Mouse (Mus musculus) cerebral cortex, adult 2 months (tissue): ENCODE data around the gene Slc25a4.

Experiments
- WGBS: fragments of 180-500 bp; shearing (Covaris S2); methylation state at CpG from one replicate; pipeline ENCODE4 v1.1.7; 2018; 5-methylcytosine and 5-hydroxymethylcytosine counted together

The Slc25a4 gene

GRCm38 (mm10) chr8:46204974-46205640 lies 6.0 kb downstream of the Slc25a4 start:
- 47% methylated on average over 9 of the region's 9 CpGs for WGBS

GRCm38 (mm10) chr8:46204301-46204700 lies 6.8 kb downstream of the Slc25a4 start:
- 78% methylated on average over 3 of the region's 3 CpGs for WGBS

DNA sequence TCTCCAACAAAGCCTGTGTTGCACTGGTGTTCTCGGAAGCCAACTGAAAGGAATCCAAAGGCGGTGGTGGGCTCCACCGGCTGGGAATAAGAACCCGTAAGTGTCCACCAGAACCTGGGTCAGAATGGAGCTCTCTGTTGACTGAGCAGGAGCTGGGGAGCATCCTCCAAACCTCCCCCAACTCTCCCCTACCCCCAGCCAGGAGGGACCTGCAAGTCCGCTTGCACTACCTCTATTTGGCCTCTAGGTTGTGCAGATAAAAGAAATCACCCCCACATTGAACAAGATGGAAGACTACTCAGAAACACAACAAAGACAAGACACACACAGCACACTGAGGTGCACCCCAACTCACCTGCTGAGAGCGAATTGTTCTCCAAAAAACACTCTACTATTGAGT lies 8.7 kb downstream of the Slc25a4 start:
- 83% methylated on average over 6 of the region's 6 CpGs for WGBS

DNA sequence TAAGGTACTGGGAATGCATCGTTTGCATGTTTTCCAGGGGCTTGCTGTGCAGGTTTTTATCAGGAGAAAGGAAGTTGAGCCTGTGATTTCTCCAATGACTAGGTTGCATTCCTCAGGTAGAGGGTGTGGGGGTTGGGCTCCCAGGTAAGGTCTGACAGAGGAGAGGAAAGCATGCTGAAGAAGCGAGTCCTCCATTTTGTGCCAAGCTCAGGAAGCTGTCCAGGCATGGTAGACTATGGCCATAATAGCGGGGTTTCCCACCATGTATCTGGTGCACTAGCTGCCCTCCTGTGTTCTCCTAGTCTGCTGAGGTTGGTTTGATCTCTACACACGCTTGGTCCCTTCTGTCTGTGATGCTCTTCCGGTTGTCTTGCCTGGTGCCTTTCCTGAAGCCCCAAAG lies 13.4 kb downstream of the Slc25a4 start:
- WGBS, result 89% methylated on average over 5 of the region's 5 CpGs

DNA sequence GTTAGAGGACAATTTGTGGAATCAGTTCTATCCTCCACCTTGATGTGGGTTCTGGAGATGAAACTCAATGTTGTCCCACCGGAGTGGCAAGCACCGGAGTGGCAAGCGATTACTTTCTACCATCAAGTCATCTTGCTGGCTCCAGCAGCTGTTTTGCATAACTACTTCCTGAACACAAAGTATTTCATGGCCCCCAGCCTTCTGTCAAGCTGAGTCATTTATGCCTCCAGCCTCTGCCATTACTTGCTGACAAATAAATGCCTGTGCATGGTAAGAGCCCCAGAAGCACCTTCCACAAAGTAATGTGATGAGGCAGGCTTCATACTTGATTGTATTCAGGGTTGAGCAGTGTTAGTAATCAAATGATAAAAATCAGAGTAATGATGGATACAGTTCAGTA lies 14.2 kb downstream of the Slc25a4 start:
- 73% methylated on average over 3 of the region's 3 CpGs for WGBS

- 63% methylated on average over 8 of the region's 8 CpGs for WGBS
Observed at GRCm38 (mm10) chr8:46193100-46193499, 18.0 kb downstream of the Slc25a4 start.

DNA sequence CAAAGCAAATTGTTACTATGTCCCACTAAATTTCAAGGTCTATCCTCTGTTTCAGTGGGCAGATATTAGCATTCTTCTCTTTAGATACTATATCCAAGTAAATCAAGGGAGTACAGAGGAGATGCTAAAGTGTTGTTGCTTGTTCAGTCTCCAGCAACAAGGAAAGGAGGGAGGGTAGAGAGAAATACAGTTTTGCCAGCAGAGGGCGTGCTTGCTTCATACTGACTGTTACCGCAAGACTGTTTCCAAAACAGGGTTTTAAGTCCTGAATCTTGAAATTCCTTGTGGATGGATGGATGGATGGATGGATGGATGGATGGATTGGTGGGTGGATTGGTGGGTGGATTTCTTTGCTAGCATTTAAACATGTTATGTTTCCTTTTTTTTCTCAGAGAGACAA lies 25.7 kb downstream of the Slc25a4 start:
- WGBS, result 2% methylated on average over 2 of the region's 2 CpGs

DNA sequence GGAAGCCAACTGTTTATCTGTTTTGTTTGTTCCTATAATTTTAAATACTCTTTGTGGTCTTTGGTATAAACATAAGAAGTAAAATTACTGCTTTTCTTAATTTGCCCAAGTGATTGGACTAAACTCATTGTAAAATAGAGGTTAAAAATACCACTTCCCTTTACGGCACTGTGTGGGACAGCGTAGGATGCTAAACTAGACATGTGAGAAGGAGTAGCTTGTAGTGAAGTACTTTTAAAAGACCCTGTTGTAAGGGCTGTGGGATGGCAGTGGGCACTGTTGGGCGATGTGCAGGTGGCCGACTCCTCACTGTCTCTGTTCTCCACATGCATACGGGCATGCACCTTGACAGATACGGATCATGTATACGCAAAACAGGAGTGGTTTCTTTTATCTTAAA lies 30.9 kb downstream of the Slc25a4 start:
- 60% methylated on average over 7 of the region's 7 CpGs for WGBS

GRCm38 (mm10) chr8:46173651-46174050 lies 37.4 kb downstream of the Slc25a4 start:
- WGBS, result 88% methylated on average over 2 of the region's 2 CpGs

DNA sequence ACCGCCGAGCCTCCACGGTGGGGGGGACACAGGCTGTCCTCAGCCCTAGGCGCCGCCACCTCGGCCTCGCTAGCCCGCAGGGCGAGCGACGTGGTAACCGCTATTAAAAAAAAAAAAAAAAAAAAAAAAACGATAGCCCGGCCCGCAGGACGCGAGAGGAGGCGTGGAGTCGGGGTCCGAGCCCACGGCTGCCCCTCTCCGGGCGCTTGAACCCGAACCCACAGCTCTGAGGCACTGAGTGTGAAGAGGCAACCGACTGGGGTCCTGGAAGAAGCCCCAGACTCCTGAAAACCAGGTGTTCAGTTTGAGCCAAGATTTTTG lies 47.3 kb downstream of the Slc25a4 start:
- 0% methylated on average over 25 of the region's 25 CpGs for WGBS

DNA sequence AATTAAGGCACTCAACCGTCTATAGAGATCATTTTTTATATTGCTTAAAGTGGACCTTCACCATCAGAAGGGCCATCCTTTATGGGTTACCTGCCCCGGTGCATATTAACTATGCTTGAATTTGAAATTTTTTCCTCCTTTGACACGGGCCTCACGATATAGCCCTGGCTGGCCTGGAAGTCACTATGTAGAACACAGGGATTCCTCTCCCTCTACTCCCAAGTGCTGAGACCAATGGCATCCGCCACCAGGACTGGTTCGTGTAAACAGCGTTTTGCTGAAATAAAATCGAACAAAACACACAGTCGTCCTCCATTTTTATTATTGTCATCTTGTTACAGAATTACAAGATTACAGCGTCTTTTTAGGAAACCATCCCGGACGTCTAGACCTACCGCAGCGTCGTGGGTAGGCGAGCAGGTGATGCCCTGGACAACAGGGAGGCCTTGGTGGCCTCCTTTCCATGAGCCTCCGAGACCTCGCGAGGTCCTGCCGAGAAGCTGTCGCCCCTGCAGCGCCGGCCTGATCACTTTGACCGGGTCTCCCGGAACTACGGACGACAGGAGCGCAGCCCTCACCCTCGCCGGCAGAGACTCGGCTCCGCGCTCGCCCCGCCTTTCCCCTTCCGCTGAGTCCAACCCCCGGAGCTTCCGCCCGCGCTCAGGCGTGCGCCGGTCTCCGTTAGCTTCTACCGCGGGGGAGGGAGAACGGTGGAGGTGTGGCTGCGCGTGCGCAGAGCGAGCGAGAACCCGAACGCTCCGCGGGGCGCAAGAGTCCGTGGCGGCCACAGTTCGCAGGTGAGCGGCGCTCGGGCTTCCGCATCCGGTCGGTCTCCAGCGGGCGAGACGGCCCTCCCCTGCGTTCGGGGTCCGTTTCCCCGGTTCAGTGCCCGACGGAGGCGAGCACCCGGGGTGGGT lies 47.9 kb downstream of the Slc25a4 start:
- 1% methylated on average over 77 of the region's 77 CpGs for WGBS
